14 mouse cellular contexts compared by ENCODE assay signal in the genomic region with DNA sequence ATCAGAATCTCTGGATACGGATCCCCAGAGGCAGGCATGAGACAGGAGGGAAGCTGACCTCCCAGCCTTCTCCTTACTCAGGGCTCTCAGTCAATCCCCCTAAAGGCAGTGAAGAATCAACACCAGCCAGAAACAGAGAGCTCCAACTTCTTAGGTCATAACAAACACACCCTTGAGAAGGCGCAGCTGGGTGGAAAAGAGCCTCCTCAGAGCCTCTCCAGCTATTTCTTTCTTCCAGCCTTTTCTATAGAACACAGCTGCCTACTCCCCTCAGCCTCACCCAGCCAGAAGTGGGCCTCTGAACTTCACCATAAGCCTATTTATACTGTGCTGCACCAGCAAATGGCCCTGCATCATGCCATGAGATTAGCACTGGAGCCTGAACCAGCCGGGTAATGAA.
DNase-seq lines count a peak whose midpoint lies in the region; ATAC-seq lines count a peak whose summit lies in the region.
"Had no signal": no experiment of that assay in that cellular context is flagged by ENCODE, and none has a peak within 500 bp of the region (broad histone marks: within the 10 kb centered on the region; RNA-seq: fewer than 3 reads in every experiment).

No protein-coding gene starts in this region.

- ATAC-seq in liver, embryonic 13.5 days (ENCODE audit: low read depth) = no peak
- ATAC-seq in intestine, embryonic 15.5 days = peak; percentile 44; the same call in 1 of the 2 replicates

- no peaks in the 10 kb centered on the region for H3K36me3 ChIP-seq in liver, embryonic 13.5 days
- H3K36me3 ChIP-seq in intestine, embryonic 15.5 days = no peaks in the 10 kb centered on the region
- H3K36me3 ChIP-seq: embryonic facial prominence, embryonic 13.5 days; heart, embryonic 15.5 days had no signal

- no peaks in the 10 kb centered on the region for H3K27me3 ChIP-seq in liver, embryonic 13.5 days
- no peaks in the 10 kb centered on the region for H3K27me3 ChIP-seq in intestine, embryonic 15.5 days (replicated peaks)
- H3K27me3 ChIP-seq: embryonic facial prominence, embryonic 13.5 days; heart, embryonic 15.5 days had no signal

- 69% methylated on average over 3 of the region's 3 CpGs for WGBS in liver, embryonic 13.5 days (ENCODE audit: insufficient replicate concordance)
- WGBS in intestine, embryonic 15.5 days = 26% methylated on average over 3 of the region's 3 CpGs

- peak; percentile 23 for DNase-seq in gastrocnemius, postnatal 25 days
- no peak for DNase-seq in gastrocnemius, adult 8-10 months (ENCODE audit: low spot score in 2 of 2)
- DNase-seq in liver, embryonic 13.5 days = no peak
- no peak for DNase-seq in liver
- DNase-seq in heart, adult 8-10 months (ENCODE audit: low spot score) = peak; percentile 56
- DNase-seq in adrenal gland, postnatal 25 days = no peak
- DNase-seq in frontal cortex, postnatal 25 days (ENCODE audit: low spot score in 2 of 2) = no peak
- DNase-seq: layer of hippocampus, adult 9-11 months; right cerebral cortex, postnatal 4 days; thymus, postnatal 14 days had no signal

- no peak overlapping the region for H3K9ac ChIP-seq in liver, embryonic 13.5 days
- H3K9ac ChIP-seq in intestine, embryonic 15.5 days = no peak overlapping the region
- H3K9ac ChIP-seq: embryonic facial prominence, embryonic 13.5 days; heart, embryonic 15.5 days had no signal

- peaks cover 52% of the 10 kb centered on the region for H3K4me1 ChIP-seq in liver, embryonic 13.5 days (replicated peaks)
- peaks cover 30% of the 10 kb centered on the region for H3K4me1 ChIP-seq in intestine, embryonic 15.5 days (replicated peaks)

- H3K4me3 ChIP-seq in liver, embryonic 13.5 days (replicated peaks) = no peak overlapping the region
- H3K4me3 ChIP-seq in intestine, embryonic 15.5 days (replicated peaks) = no peak overlapping the region
- H3K4me3 ChIP-seq: embryonic facial prominence, embryonic 13.5 days; heart, embryonic 15.5 days; myocyte had no signal

- H3K27ac ChIP-seq in liver, embryonic 13.5 days = peak overlapping the region; percentile 8; the same call in 1 of the 2 replicates
- H3K27ac ChIP-seq in intestine, embryonic 15.5 days = peak overlapping the region; percentile 58
- H3K27ac ChIP-seq: embryonic facial prominence, embryonic 13.5 days; heart, embryonic 15.5 days had no signal

- no peak overlapping the region for H3K4me2 ChIP-seq in liver, embryonic 13.5 days
- 0 out of 2 replicates have a peak overlapping the region, but pooled peaks have one; percentile 3 for H3K4me2 ChIP-seq in intestine, embryonic 15.5 days (replicated peaks)
- H3K4me2 ChIP-seq: embryonic facial prominence, embryonic 13.5 days; heart, embryonic 15.5 days had no signal

- H3K9me3 ChIP-seq in liver, embryonic 13.5 days (replicated peaks) = no peaks in the 10 kb centered on the region
- H3K9me3 ChIP-seq in intestine, embryonic 15.5 days = no peaks in the 10 kb centered on the region
- H3K9me3 ChIP-seq: embryonic facial prominence, embryonic 13.5 days; heart, embryonic 15.5 days had no signal

Comparison
In these comparisons a context has a peak if more than half of its experiments do, and no peak if none do; other contexts are left out.
1. DNase-seq: peak in gastrocnemius, postnatal 25 days (single experiment) and heart, adult 8-10 months (single experiment); none in gastrocnemius, adult 8-10 months (0 of 2), liver, embryonic 13.5 days (single experiment), liver (single experiment), adrenal gland, postnatal 25 days (single experiment) and frontal cortex, postnatal 25 days (0 of 2).